Mouse (Mus musculus): Measurements from ENCODE around the gene Stx1a.

Stx1a gene

DNA sequence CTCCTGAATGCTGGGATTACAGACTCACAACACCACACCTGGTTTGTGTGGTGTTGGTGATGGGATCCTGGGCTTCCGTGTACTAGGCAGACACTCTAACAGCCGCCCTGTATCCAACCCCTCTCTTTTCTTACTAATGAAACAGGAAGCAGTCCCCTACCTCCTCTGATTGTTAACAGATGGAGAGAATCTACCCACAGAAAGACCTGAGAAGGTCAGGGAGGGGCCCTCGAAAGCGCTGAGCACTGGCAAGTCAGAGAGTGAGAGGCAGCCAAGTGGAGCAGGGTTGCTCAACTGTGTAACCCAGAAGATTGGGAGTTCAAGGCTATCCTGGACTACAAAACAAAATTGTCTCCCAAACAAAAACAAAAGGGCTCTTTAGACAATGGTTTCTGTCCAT, 63.6 kb downstream of the Stx1a start:
- no peak for DNase-seq (ENCODE audit: low spot score in 2 of 2)

DNA sequence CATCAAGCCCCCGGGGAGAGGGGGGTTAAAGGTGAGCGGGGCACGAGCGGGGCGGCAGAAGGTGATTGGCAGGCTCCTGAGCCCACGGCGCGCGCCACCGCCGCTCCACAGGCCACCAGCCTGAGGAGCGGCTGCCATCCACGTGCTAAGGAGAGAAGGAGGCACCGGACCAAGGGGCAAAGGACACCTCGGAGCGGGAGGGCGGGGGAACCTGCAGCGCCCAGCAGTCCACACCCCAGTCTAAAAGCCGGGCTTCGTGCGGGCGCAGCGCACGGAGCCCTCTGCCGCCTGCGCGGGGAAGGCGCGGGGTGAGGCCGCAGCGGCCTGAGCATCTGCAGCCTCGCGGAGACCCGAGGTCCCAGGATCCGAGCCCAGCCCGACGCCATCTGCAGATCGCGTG, 66.4 kb downstream of the Stx1a start, which contains the start of gene Mlxipl:
Mlxipl (plus strand) TSS at position 238 of the 400 bp plus-strand sequence.
- DNase-seq (ENCODE audit: low spot score in 2 of 2), result no peak

All from right cerebral cortex, adult 2 months (tissue).